ENCODE assay signal across 12 mouse cellular contexts in genomic region chr4:130972421-130972829, GRCm38 (mm10). TPM values are rescaled to one million over a fixed set of nuclear protein-coding genes. Genes with fewer than 3 reads are reported as not detected.
DNase-seq lines count a peak whose midpoint lies in the region; ATAC-seq lines count a peak whose summit lies in the region.
"Had no signal": no experiment of that assay in that cellular context is flagged by ENCODE, and none has a peak within 500 bp of the region (broad histone marks: within the 10 kb centered on the region; RNA-seq: fewer than 3 reads in every experiment).

No protein-coding gene starts in this region.

- no peak overlapping the region for H3K4me3 ChIP-seq in neural tube, embryonic 13.5 days
- no peak overlapping the region for H3K4me3 ChIP-seq in heart, embryonic 15.5 days
- no peak overlapping the region for H3K4me3 ChIP-seq in neural tube, embryonic 15.5 days (replicated peaks)

- ATAC-seq in neural tube, embryonic 13.5 days (ENCODE audit: low read depth), result 0 out of 2 replicates have a peak, but pooled peaks have one; percentile 33
- ATAC-seq in heart, embryonic 15.5 days (replicated peaks; ENCODE audit: insufficient number of reproducible peaks, insufficient read depth, low FRiP score, low read depth), result peak; percentile 90
- peak; percentile 81 for ATAC-seq in neural tube, embryonic 15.5 days (ENCODE audit: low FRiP score)
- ATAC-seq in megakaryocyte, adult 5-6 weeks (ENCODE audit: poor library complexity, severe bottlenecking), result no peak

- H3K4me1 ChIP-seq in neural tube, embryonic 13.5 days (replicated peaks), result no peaks in the 10 kb centered on the region
- H3K4me1 ChIP-seq in heart, embryonic 15.5 days (replicated peaks), result peaks cover 4% of the 10 kb centered on the region; the same call in 1 of the 2 replicates
- H3K4me1 ChIP-seq in neural tube, embryonic 15.5 days, result peaks cover 8% of the 10 kb centered on the region

- no peaks in the 10 kb centered on the region for H3K36me3 ChIP-seq in neural tube, embryonic 13.5 days
- no peaks in the 10 kb centered on the region for H3K36me3 ChIP-seq in heart, embryonic 15.5 days
- no peaks in the 10 kb centered on the region for H3K36me3 ChIP-seq in neural tube, embryonic 15.5 days

- 72% methylated on average over 5 of the region's 5 CpGs for WGBS in neural tube, embryonic 13.5 days
- 42% methylated on average over 5 of the region's 5 CpGs for WGBS in heart, embryonic 15.5 days
- WGBS in neural tube, embryonic 15.5 days, result 66% methylated on average over 5 of the region's 5 CpGs

- H3K27me3 ChIP-seq in neural tube, embryonic 13.5 days, result peaks cover 2% of the 10 kb centered on the region; the same call in 1 of the 2 replicates
- H3K27me3 ChIP-seq in heart, embryonic 15.5 days, result no peaks in the 10 kb centered on the region; the same call in 1 of the 2 replicates
- no peaks in the 10 kb centered on the region for H3K27me3 ChIP-seq in neural tube, embryonic 15.5 days (replicated peaks)

- no peak overlapping the region for H3K4me2 ChIP-seq in neural tube, embryonic 13.5 days
- no peak overlapping the region; the same call in 1 of the 2 replicates for H3K4me2 ChIP-seq in heart, embryonic 15.5 days
- no peak overlapping the region for H3K4me2 ChIP-seq in neural tube, embryonic 15.5 days
- H3K4me2 ChIP-seq: liver, embryonic 11.5 days had no signal

- no peak overlapping the region for H3K9ac ChIP-seq in neural tube, embryonic 13.5 days
- no peak overlapping the region for H3K9ac ChIP-seq in heart, embryonic 15.5 days
- no peak overlapping the region for H3K9ac ChIP-seq in neural tube, embryonic 15.5 days (replicated peaks)

- DNase-seq in neural tube, embryonic 10.5 days (ENCODE audit: extremely low spot score, low spot score), result no peak
- DNase-seq in cerebellum, adult 9-11 months, result peak; percentile 48
- DNase-seq in embryo, embryonic 10 days (ENCODE audit: low spot score), result no peak
- DNase-seq in kidney, adult 9 months, result no peak
- DNase-seq: thymus, postnatal 14 days had no signal

- peak overlapping the region; percentile 46 for H3K27ac ChIP-seq in neural tube, embryonic 13.5 days (replicated peaks)
- H3K27ac ChIP-seq in heart, embryonic 15.5 days, result peak overlapping the region; percentile 68
- peak overlapping the region; percentile 49 for H3K27ac ChIP-seq in neural tube, embryonic 15.5 days (replicated peaks)

- H3K9me3 ChIP-seq in neural tube, embryonic 13.5 days, result no peaks in the 10 kb centered on the region
- 0 out of 2 replicates have a peak, but pooled peaks cover 3% of the 10 kb centered on the region for H3K9me3 ChIP-seq in heart, embryonic 15.5 days (replicated peaks)
- H3K9me3 ChIP-seq in neural tube, embryonic 15.5 days (replicated peaks), result no peaks in the 10 kb centered on the region

RNA-seq across cellular contexts. Expression of gene Matn1, which starts 28.2 kb away (rescaled TPM):
- polyA plus RNA-seq in neural tube, embryonic 13.5 days (2015; fragmentation: Nextera tagmentation; extraction: Ambion mirVana), result 4.2 and 4.6 TPM in 2 replicates
- 0.39 and 1.6 TPM in 2 replicates for polyA plus RNA-seq in heart, embryonic 15.5 days (2015; fragmentation: Nextera tagmentation; extraction: Ambion mirVana)
- polyA plus RNA-seq in neural tube, embryonic 15.5 days (2015; fragmentation: Nextera tagmentation; extraction: Ambion mirVana), result 3.0 and 10.8 TPM in 2 replicates
- total RNA-seq in megakaryocyte, adult 5-6 weeks (2015), result not detected in 2 replicates
- not detected in 2 replicates for total RNA-seq in megakaryocyte, adult 5-6 weeks (2017)
- total RNA-seq: adrenal gland, adult 18-20 months; hematopoietic stem cell, adult 5-6 weeks had no signal

RNA-seq across cellular contexts. Expression of gene Laptm5, which starts 59.5 kb away (rescaled TPM):
- polyA plus RNA-seq in neural tube, embryonic 13.5 days (2015; fragmentation: Nextera tagmentation; extraction: Ambion mirVana), result 31.6 and 31.7 TPM in 2 replicates
- 27.4 and 55.0 TPM in 2 replicates for polyA plus RNA-seq in heart, embryonic 15.5 days (2015; fragmentation: Nextera tagmentation; extraction: Ambion mirVana)
- polyA plus RNA-seq in neural tube, embryonic 15.5 days (2015; fragmentation: Nextera tagmentation; extraction: Ambion mirVana), result 29.8 and 64.3 TPM in 2 replicates
- 1,039 and 1,095 TPM in 2 replicates for total RNA-seq in megakaryocyte, adult 5-6 weeks (2015)
- 312 and 362 TPM in 2 replicates for total RNA-seq in megakaryocyte, adult 5-6 weeks (2017)
